In the genomic region with DNA sequence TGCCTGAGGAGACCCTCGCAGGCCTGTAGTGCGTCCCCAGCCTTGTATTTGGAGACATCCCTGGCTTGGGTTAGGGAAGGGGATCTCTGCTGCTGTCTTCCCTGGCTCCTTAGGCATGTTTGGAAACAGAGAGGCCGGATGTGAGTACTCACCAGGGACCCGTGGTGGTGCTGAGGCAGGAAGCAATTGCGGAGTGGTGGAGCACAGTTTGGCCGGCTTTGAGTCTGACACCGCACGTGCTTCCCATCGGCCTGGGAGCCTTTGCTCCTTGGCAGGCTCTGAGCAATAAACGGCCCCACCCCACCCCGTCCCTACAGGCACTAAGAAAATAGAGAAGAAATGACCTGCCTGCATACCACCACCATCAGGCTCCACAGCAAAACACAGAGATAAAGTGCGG, we compare ENCODE assay signal across 11 mouse cellular contexts. TPM values are rescaled to one million over a fixed set of nuclear protein-coding genes. Genes with fewer than 3 reads are reported as not detected.
DNase-seq lines count a peak whose midpoint lies in the region; ATAC-seq lines count a peak whose summit lies in the region.
"Had no signal": no experiment of that assay in that cellular context is flagged by ENCODE, and none has a peak within 500 bp of the region (broad histone marks: within the 10 kb centered on the region; RNA-seq: fewer than 3 reads in every experiment).

No protein-coding gene starts in this region.

- DNase-seq in kidney, adult 8-10 months = no peak
- DNase-seq in heart, embryonic 10.5 days (ENCODE audit: low spot score) = no peak
- peak; percentile 61 for DNase-seq in kidney, postnatal 36 days
- no peak for DNase-seq in right cerebral cortex, postnatal 25 days
- DNase-seq in ovary, postnatal 10 days (ENCODE audit: low spot score) = no peak
- no peak for DNase-seq in urinary bladder, adult 2 months (ENCODE audit: low spot score)
- DNase-seq: liver, embryonic 13.5 days; thymus, postnatal 14 days had no signal

- peaks cover 19% of the 10 kb centered on the region for H3K36me3 ChIP-seq in kidney, embryonic 16.5 days (ENCODE audit: insufficient read depth, low read length)
- H3K36me3 ChIP-seq in embryonic facial prominence, embryonic 13.5 days = peaks cover 42% of the 10 kb centered on the region
- H3K36me3 ChIP-seq in heart, embryonic 10.5 days = peaks cover 57% of the 10 kb centered on the region
- H3K36me3 ChIP-seq: liver, embryonic 13.5 days had no signal

- peak overlapping the region; percentile 17; the same call in 1 of the 2 replicates for H3K27ac ChIP-seq in kidney, embryonic 16.5 days (ENCODE audit: low read length)
- peak overlapping the region; percentile 65; the same call in 1 of the 2 replicates for H3K27ac ChIP-seq in embryonic facial prominence, embryonic 13.5 days
- peak overlapping the region; percentile 26; the same call in 1 of the 2 replicates for H3K27ac ChIP-seq in heart, embryonic 10.5 days
- H3K27ac ChIP-seq: liver, embryonic 13.5 days had no signal

- H3K4me2 ChIP-seq in kidney, embryonic 16.5 days (replicated peaks; ENCODE audit: low read depth, low read length) = no peak overlapping the region
- no peak overlapping the region for H3K4me2 ChIP-seq in embryonic facial prominence, embryonic 13.5 days
- H3K4me2 ChIP-seq: liver, embryonic 13.5 days had no signal

- H3K9me3 ChIP-seq in kidney, embryonic 16.5 days (ENCODE audit: low read length) = no peaks in the 10 kb centered on the region
- H3K9me3 ChIP-seq in embryonic facial prominence, embryonic 13.5 days = no peaks in the 10 kb centered on the region
- no peaks in the 10 kb centered on the region for H3K9me3 ChIP-seq in heart, embryonic 10.5 days
- H3K9me3 ChIP-seq: liver, embryonic 13.5 days had no signal

- no peak overlapping the region for H3K4me3 ChIP-seq in kidney, embryonic 16.5 days (ENCODE audit: low read length)
- H3K4me3 ChIP-seq in embryonic facial prominence, embryonic 13.5 days = no peak overlapping the region
- H3K4me3 ChIP-seq in heart, embryonic 10.5 days = no peak overlapping the region
- H3K4me3 ChIP-seq: liver, embryonic 13.5 days had no signal

- peak; percentile 40; the same call in 1 of the 2 replicates for ATAC-seq in kidney, embryonic 16.5 days (ENCODE audit: low FRiP score, low TSS enrichment)
- no peak for ATAC-seq in embryonic facial prominence, embryonic 13.5 days (ENCODE audit: insufficient number of reproducible peaks, insufficient read depth, low FRiP score, low TSS enrichment, low read depth)
- ATAC-seq: CD4-positive, CD25-positive, alpha-beta regulatory T cell, adult 4 months had no signal

- H3K9ac ChIP-seq in kidney, embryonic 16.5 days (replicated peaks; ENCODE audit: low read length) = no peak overlapping the region
- H3K9ac ChIP-seq in embryonic facial prominence, embryonic 13.5 days = no peak overlapping the region
- H3K9ac ChIP-seq: liver, embryonic 13.5 days had no signal

- H3K4me1 ChIP-seq in kidney, embryonic 16.5 days (ENCODE audit: insufficient read depth, low read length) = peaks cover 28% of the 10 kb centered on the region
- H3K4me1 ChIP-seq in embryonic facial prominence, embryonic 13.5 days = peaks cover 43% of the 10 kb centered on the region
- peaks cover 34% of the 10 kb centered on the region for H3K4me1 ChIP-seq in heart, embryonic 10.5 days
- H3K4me1 ChIP-seq: liver, embryonic 13.5 days had no signal

- WGBS in kidney, embryonic 16.5 days = 37% methylated on average over 12 of the region's 12 CpGs
- 62% methylated on average over 12 of the region's 12 CpGs for WGBS in embryonic facial prominence, embryonic 13.5 days
- 74% methylated on average over 12 of the region's 12 CpGs for WGBS in heart, embryonic 10.5 days

- H3K27me3 ChIP-seq in kidney, embryonic 16.5 days (ENCODE audit: insufficient read depth, low read length) = no peaks in the 10 kb centered on the region
- no peaks in the 10 kb centered on the region for H3K27me3 ChIP-seq in embryonic facial prominence, embryonic 13.5 days
- peaks cover 10% of the 10 kb centered on the region; the same call in 1 of the 2 replicates for H3K27me3 ChIP-seq in heart, embryonic 10.5 days (ENCODE audit: insufficient read depth, poor library complexity, severe bottlenecking)
- H3K27me3 ChIP-seq: liver, embryonic 13.5 days had no signal

RNA-seq across cellular contexts. Expression of a gene that starts 18.0 kb away (rescaled TPM):
- 30.5 and 32.6 TPM in 2 replicates for polyA plus RNA-seq in kidney, embryonic 16.5 days (2015; fragmentation: Nextera tagmentation; extraction: Ambion mirVana)
- polyA plus RNA-seq in embryonic facial prominence, embryonic 13.5 days (2015; fragmentation: Nextera tagmentation; extraction: Ambion mirVana) = 17.6 and 22.5 TPM in 2 replicates
- polyA plus RNA-seq in heart, embryonic 10.5 days (2016; fragmentation: Nextera tagmentation; extraction: Ambion mirVana) = 22.5 and 39.4 TPM in 2 replicates
- 27.7 and 39.1 TPM in 2 replicates for polyA plus RNA-seq in urinary bladder, adult 2 months (2012; rRNA removed)
- polyA plus RNA-seq: CD4-positive, CD25-positive, alpha-beta regulatory T cell, adult 4 months had no signal

RNA-seq across cellular contexts. Expression of a gene that starts 18.3 kb away (rescaled TPM):
- polyA plus RNA-seq in kidney, embryonic 16.5 days (2015; fragmentation: Nextera tagmentation; extraction: Ambion mirVana) = 0.26 and 0.32 TPM in 2 replicates
- polyA plus RNA-seq in embryonic facial prominence, embryonic 13.5 days (2015; fragmentation: Nextera tagmentation; extraction: Ambion mirVana) = 0.52 and 0.91 TPM in 2 replicates
- polyA plus RNA-seq in heart, embryonic 10.5 days (2016; fragmentation: Nextera tagmentation; extraction: Ambion mirVana) = 0.64 and 1.4 TPM in 2 replicates
- 0.96 and 1.1 TPM in 2 replicates for polyA plus RNA-seq in urinary bladder, adult 2 months (2012; rRNA removed)
- polyA plus RNA-seq: CD4-positive, CD25-positive, alpha-beta regulatory T cell, adult 4 months; liver, embryonic 13.5 days had no signal

RNA-seq across cellular contexts. Expression of a gene that starts 45.4 kb away (rescaled TPM):
- polyA plus RNA-seq in kidney, embryonic 16.5 days (2015; fragmentation: Nextera tagmentation; extraction: Ambion mirVana) = 11.9 and 12.3 TPM in 2 replicates
- 11.5 and 13.1 TPM in 2 replicates for polyA plus RNA-seq in embryonic facial prominence, embryonic 13.5 days (2015; fragmentation: Nextera tagmentation; extraction: Ambion mirVana)
- 8.0 and 8.1 TPM in 2 replicates for polyA plus RNA-seq in heart, embryonic 10.5 days (2016; fragmentation: Nextera tagmentation; extraction: Ambion mirVana)
- polyA plus RNA-seq in urinary bladder, adult 2 months (2012; rRNA removed) = 21.3 and 24.1 TPM in 2 replicates

RNA-seq across cellular contexts. Expression of a gene that starts 54.5 kb away (rescaled TPM):
- polyA plus RNA-seq in kidney, embryonic 16.5 days (2015; fragmentation: Nextera tagmentation; extraction: Ambion mirVana) = 89.7 and 92.6 TPM in 2 replicates
- 88.1 and 93.9 TPM in 2 replicates for polyA plus RNA-seq in embryonic facial prominence, embryonic 13.5 days (2015; fragmentation: Nextera tagmentation; extraction: Ambion mirVana)
- polyA plus RNA-seq in heart, embryonic 10.5 days (2016; fragmentation: Nextera tagmentation; extraction: Ambion mirVana) = 54.8 and 65.1 TPM in 2 replicates
- polyA plus RNA-seq in urinary bladder, adult 2 months (2012; rRNA removed) = 121 and 136 TPM in 2 replicates

Comparison
In these comparisons a context has a peak if more than half of its experiments do, and no peak if none do; other contexts are left out.
1. DNase-seq: peak in kidney, postnatal 36 days (2 of 2); none in kidney, adult 8-10 months (0 of 2), heart, embryonic 10.5 days (single experiment), right cerebral cortex, postnatal 25 days (single experiment), ovary, postnatal 10 days (single experiment) and urinary bladder, adult 2 months (single experiment).
2. Peak in every context shown above with its lines, with median percentiles within 50 percentile points of each other: H3K27ac ChIP-seq.